Mouse (Mus musculus): ENCODE measurements around the gene Stag2. TPM values are rescaled to one million over a fixed set of nuclear protein-coding genes. Genes with fewer than 3 reads are reported as not detected.

The Stag2 gene
- polyA plus RNA-seq, 1 experiment from 2014 or later, result 56.2 TPM

DNA sequence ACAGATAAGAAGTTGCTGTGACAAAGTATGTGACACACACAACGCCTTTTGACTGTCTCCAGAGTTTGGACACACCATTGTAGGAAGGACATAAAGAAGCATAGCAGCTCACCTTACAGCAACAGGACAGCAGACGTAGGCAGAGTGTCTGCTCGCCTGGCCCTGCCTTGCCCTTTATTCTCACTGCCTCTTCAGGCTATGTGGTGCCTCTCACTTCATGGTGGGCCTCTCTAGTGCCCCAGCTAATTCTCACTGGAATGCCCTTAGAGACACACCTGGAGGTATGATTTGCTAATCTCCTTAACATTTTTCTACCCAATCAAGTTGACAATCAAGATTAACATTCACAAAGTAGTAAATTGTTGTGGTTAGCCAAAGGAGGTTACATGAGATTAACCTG lies 38.5 kb downstream of the Stag2 start:
- no peaks in the 10 kb centered on the region for H3K9me3 ChIP-seq (ENCODE audit: control insufficient read depth, low read length)
- ATAC-seq (ENCODE audit: low read depth) (peak; percentile 65; the same call in 1 of the 2 replicates), DNase-seq (ENCODE audit: low spot score) (peak; percentile 4)
- H3K36me3 ChIP-seq (ENCODE audit: control insufficient read depth, insufficient read depth, low read length), result no peaks in the 10 kb centered on the region
- no peak overlapping the region for H3K4me3 ChIP-seq (ENCODE audit: low read depth, low read length)
- H3K27me3 ChIP-seq (replicated peaks; ENCODE audit: control insufficient read depth, insufficient read depth, low read length), result no peaks in the 10 kb centered on the region
- H3K4me1 ChIP-seq (ENCODE audit: control insufficient read depth, insufficient read depth, low read length), result no peaks in the 10 kb centered on the region
- H3K4me2 ChIP-seq (ENCODE audit: low read depth, low read length), result no peak overlapping the region
- WGBS, result 53% methylated on average over 3 of the region's 3 CpGs
- H3K9ac ChIP-seq (ENCODE audit: low read depth, low read length), result no peak overlapping the region
- no peak overlapping the region for H3K27ac ChIP-seq (replicated peaks; ENCODE audit: low read depth, low read length)

DNA sequence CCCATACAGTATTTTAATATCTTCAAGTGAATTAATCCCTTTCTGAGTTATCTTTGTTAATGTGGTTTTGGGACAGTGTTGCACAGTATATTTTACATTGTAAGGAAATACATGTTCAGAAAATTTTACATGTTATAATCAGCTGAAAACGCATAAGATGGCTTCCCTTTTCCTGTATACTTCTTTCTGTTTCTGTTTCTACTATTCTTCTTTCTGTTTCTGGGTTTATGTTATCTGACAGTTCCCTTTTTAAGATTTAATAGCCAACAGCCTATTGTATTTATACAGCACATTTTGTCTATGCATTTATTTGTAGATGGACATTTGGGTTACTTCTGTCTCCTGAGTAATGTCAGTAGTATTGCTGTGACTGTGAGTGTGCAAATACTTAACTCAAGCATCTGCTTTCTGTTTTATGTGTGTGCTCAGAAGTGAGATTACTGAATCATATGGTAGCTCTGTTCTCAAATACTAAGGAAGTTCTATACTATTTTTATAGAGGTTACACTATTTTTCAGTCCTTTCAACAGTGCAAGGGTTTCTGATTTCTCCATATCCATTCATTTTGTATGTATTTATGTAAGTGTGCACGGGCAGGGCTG lies 39.8 kb downstream of the Stag2 start:
- Histone ChIP-seq H3K36me3 (ENCODE audit: control insufficient read depth, insufficient read depth, low read length) (no peaks in the 10 kb centered on the region), H3K4me2 (ENCODE audit: low read depth, low read length) (no peak overlapping the region), H3K4me1 (ENCODE audit: control insufficient read depth, insufficient read depth, low read length) (no peaks in the 10 kb centered on the region), H3K27ac (replicated peaks; ENCODE audit: low read depth, low read length) (no peak overlapping the region), H3K9me3 (ENCODE audit: control insufficient read depth, low read length) (no peaks in the 10 kb centered on the region), H3K27me3 (replicated peaks; ENCODE audit: control insufficient read depth, insufficient read depth, low read length) (no peaks in the 10 kb centered on the region), H3K4me3 (ENCODE audit: low read depth, low read length) (no peak overlapping the region), H3K9ac (ENCODE audit: low read depth, low read length) (no peak overlapping the region)
- WGBS, result 80% methylated on average over 2 of the region's 2 CpGs
- DNase-seq (ENCODE audit: low spot score) (no peak), ATAC-seq (ENCODE audit: low read depth) (no peak)

DNA sequence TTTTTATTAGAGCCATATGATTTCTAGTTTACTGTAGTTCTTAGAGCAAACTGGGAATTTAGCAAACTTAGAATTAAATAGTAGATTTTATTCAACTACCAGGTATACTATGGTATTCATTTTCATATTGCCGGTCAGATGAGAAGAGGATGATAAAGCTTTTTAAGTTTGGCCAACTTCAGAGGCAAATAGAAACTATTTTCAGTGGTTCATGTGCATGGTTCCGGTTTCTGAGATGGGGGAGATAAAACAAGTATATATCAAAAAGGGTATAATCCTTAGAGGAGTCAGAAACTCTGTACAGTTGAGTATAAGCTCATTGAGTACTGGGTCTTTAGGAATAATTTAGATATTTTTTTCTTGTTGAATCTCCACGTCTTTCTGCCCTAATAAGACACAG lies 45.5 kb downstream of the Stag2 start:
- H3K36me3 ChIP-seq (ENCODE audit: control insufficient read depth, insufficient read depth, low read length), result no peaks in the 10 kb centered on the region
- no peaks in the 10 kb centered on the region for H3K27me3 ChIP-seq (replicated peaks; ENCODE audit: control insufficient read depth, insufficient read depth, low read length)
- H3K27ac ChIP-seq (replicated peaks; ENCODE audit: low read depth, low read length), result no peak overlapping the region
- no peaks in the 10 kb centered on the region for H3K9me3 ChIP-seq (ENCODE audit: control insufficient read depth, low read length)
- no peak for DNase-seq (ENCODE audit: low spot score)
- no peak overlapping the region for H3K4me2 ChIP-seq (ENCODE audit: low read depth, low read length)
- 80% methylated on average over 3 of the region's 3 CpGs for WGBS
- H3K4me1 ChIP-seq (ENCODE audit: control insufficient read depth, insufficient read depth, low read length), result no peaks in the 10 kb centered on the region
- H3K9ac ChIP-seq (ENCODE audit: low read depth, low read length), result no peak overlapping the region
- no peak for ATAC-seq (ENCODE audit: low read depth)
- H3K4me3 ChIP-seq (ENCODE audit: low read depth, low read length), result no peak overlapping the region

DNA sequence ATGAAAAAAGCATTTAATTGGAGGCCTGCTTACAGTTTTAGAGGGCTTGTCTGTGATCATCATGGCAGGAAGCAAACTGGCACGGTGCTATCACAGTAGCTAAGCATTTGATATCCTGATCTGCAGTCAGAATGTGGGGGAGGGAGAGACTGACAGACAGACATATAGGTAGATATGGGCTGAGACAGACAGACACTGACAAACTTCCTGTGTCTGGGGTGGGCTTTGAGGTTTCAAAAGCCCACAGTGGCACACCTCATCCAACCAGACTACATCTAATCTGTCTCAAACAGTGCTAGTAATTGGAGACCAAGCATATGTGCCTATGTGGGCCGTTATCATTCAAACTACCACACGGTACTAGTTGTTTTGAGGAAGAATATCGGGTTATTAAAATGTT lies 53.4 kb downstream of the Stag2 start:
- no peaks in the 10 kb centered on the region for H3K4me1 ChIP-seq (ENCODE audit: control insufficient read depth, insufficient read depth, low read length)
- no peaks in the 10 kb centered on the region for H3K27me3 ChIP-seq (replicated peaks; ENCODE audit: control insufficient read depth, insufficient read depth, low read length)
- DNase-seq (ENCODE audit: low spot score) (no peak), ATAC-seq (ENCODE audit: low read depth) (no peak)
- no peak overlapping the region for H3K9ac ChIP-seq (ENCODE audit: low read depth, low read length)
- WGBS, result 91% methylated on average over 4 of the region's 4 CpGs
- no peak overlapping the region for H3K27ac ChIP-seq (replicated peaks; ENCODE audit: low read depth, low read length)
- no peak overlapping the region for H3K4me2 ChIP-seq (ENCODE audit: low read depth, low read length)
- peaks cover 5% of the 10 kb centered on the region; the same call in 1 of the 2 replicates for H3K36me3 ChIP-seq (ENCODE audit: control insufficient read depth, insufficient read depth, low read length)
- H3K4me3 ChIP-seq (ENCODE audit: low read depth, low read length), result no peak overlapping the region
- H3K9me3 ChIP-seq (ENCODE audit: control insufficient read depth, low read length), result no peaks in the 10 kb centered on the region

DNA sequence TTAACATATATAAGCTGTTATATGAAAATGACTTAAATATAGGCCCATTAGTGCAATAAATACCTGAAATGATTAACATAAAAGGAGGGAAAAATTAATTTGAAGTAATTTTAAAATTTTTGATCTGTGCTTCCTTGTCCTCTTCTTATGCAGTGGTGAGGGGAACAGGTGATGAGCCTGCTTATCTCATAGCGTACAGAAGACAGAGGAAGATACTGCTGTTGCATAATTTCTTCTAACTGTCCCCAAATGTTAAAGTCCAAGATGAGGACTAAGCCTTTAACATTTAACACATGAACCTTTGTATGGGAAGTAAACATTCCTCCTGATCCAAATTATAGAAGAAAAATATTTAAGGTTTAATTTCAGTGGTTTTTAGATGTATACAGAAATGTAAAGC lies 66.6 kb downstream of the Stag2 start:
- H3K27ac ChIP-seq (replicated peaks; ENCODE audit: low read depth, low read length), result no peak overlapping the region
- DNase-seq (ENCODE audit: low spot score) (no peak), ATAC-seq (ENCODE audit: low read depth) (no peak)
- WGBS, result 82% methylated on average over 1 of the region's 1 CpGs
- H3K9me3 ChIP-seq (ENCODE audit: control insufficient read depth, low read length), result no peaks in the 10 kb centered on the region
- no peaks in the 10 kb centered on the region for H3K36me3 ChIP-seq (ENCODE audit: control insufficient read depth, insufficient read depth, low read length)
- no peaks in the 10 kb centered on the region for H3K4me1 ChIP-seq (ENCODE audit: control insufficient read depth, insufficient read depth, low read length)
- no peak overlapping the region for H3K4me3 ChIP-seq (ENCODE audit: low read depth, low read length)
- no peaks in the 10 kb centered on the region for H3K27me3 ChIP-seq (replicated peaks; ENCODE audit: control insufficient read depth, insufficient read depth, low read length)
- H3K9ac ChIP-seq (ENCODE audit: low read depth, low read length), result no peak overlapping the region
- H3K4me2 ChIP-seq (ENCODE audit: low read depth, low read length), result no peak overlapping the region

DNA sequence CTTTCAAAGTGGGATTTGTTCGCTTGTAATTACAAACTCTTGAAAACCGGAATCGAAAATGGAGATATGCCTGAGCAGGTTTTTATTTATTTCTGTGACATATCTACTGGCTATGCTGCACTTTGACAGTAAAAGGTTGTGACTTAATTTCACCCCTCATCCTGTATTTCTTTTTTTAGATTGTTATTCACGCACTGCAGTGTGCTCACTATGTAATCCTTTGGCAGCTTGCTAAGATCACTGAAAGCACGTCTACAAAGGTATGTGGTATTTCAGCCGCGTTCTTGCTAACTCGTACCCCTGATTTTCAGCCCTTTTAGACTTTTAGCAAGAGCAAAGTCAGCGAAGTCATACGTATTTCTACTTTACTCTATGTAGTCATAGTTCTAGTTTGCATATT lies 101.2 kb downstream of the Stag2 start:
- WGBS, result 87% methylated on average over 10 of the region's 10 CpGs
- H3K27ac ChIP-seq (replicated peaks; ENCODE audit: low read depth, low read length), result no peak overlapping the region
- no peak for DNase-seq (ENCODE audit: low spot score)
- H3K9me3 ChIP-seq (ENCODE audit: control insufficient read depth, low read length), result no peaks in the 10 kb centered on the region
- H3K36me3 ChIP-seq (ENCODE audit: control insufficient read depth, insufficient read depth, low read length), result 0 out of 2 replicates have a peak, but pooled peaks cover 4% of the 10 kb centered on the region
- no peaks in the 10 kb centered on the region for H3K27me3 ChIP-seq (replicated peaks; ENCODE audit: control insufficient read depth, insufficient read depth, low read length)
- H3K4me2 ChIP-seq (ENCODE audit: low read depth, low read length), result no peak overlapping the region
- ATAC-seq (ENCODE audit: low read depth), result no peak
- H3K9ac ChIP-seq (ENCODE audit: low read depth, low read length), result no peak overlapping the region
- H3K4me3 ChIP-seq (ENCODE audit: low read depth, low read length), result no peak overlapping the region
- no peaks in the 10 kb centered on the region for H3K4me1 ChIP-seq (ENCODE audit: control insufficient read depth, insufficient read depth, low read length)

DNA sequence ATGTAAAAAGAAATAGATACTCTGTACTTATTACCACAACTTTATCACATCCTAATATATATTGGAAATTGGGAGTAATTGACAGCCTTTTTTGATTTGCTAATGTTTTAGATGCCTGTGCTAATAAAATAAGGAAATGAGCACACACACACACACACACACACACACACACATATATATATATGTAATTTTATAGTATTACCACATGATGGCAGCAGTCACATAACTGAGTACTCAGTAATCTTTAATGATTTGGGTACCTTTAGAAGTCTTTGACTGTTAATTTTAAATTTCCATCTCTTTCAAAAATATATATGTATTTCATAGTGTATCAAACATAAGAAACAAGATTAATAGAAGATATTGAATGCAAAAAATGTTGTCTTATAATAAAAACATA lies 123.6 kb downstream of the Stag2 start:
- no peaks in the 10 kb centered on the region for H3K9me3 ChIP-seq (ENCODE audit: control insufficient read depth, low read length)
- DNase-seq (ENCODE audit: low spot score) (peak; percentile 21), ATAC-seq (ENCODE audit: low read depth) (no peak)
- no peak overlapping the region for H3K4me2 ChIP-seq (ENCODE audit: low read depth, low read length)
- no peak overlapping the region for H3K4me3 ChIP-seq (ENCODE audit: low read depth, low read length)
- no peak overlapping the region for H3K27ac ChIP-seq (replicated peaks; ENCODE audit: low read depth, low read length)
- H3K9ac ChIP-seq (ENCODE audit: low read depth, low read length), result no peak overlapping the region
- H3K36me3 ChIP-seq (ENCODE audit: control insufficient read depth, insufficient read depth, low read length), result no peaks in the 10 kb centered on the region
- no peaks in the 10 kb centered on the region for H3K27me3 ChIP-seq (replicated peaks; ENCODE audit: control insufficient read depth, insufficient read depth, low read length)
- no peaks in the 10 kb centered on the region for H3K4me1 ChIP-seq (ENCODE audit: control insufficient read depth, insufficient read depth, low read length)

DNA sequence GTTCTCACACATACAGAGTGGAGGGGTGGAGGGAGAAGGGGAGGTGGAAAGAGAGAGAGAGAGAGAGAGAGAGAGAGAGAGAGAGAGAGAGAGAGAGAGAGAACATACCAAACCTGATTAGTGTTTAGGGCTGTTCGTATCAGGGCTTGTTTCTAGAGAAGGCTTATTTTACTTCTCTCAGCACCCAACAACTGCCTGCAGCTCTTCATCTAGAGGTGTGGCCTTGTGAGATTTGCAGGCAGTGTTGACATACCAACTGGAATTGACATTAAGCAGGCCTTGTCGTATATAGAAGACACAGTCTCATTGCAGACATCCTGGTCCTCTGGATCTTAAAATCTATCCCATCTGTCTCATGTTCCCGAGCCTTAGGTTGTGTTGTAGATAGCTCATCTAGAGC lies 141.1 kb downstream of the Stag2 start:
- Histone ChIP-seq H3K9me3 (ENCODE audit: control insufficient read depth, low read length) (no peaks in the 10 kb centered on the region), H3K4me2 (ENCODE audit: low read depth, low read length) (no peak overlapping the region), H3K4me1 (ENCODE audit: control insufficient read depth, insufficient read depth, low read length) (no peaks in the 10 kb centered on the region), H3K4me3 (ENCODE audit: low read depth, low read length) (no peak overlapping the region), H3K9ac (ENCODE audit: low read depth, low read length) (no peak overlapping the region), H3K36me3 (ENCODE audit: control insufficient read depth, insufficient read depth, low read length) (no peaks in the 10 kb centered on the region), H3K27me3 (replicated peaks; ENCODE audit: control insufficient read depth, insufficient read depth, low read length) (no peaks in the 10 kb centered on the region), H3K27ac (replicated peaks; ENCODE audit: low read depth, low read length) (no peak overlapping the region)
- WGBS, result 51% methylated on average over 3 of the region's 3 CpGs
- ATAC-seq (ENCODE audit: low read depth), result no peak
- no peak for DNase-seq (ENCODE audit: low spot score)

DNA sequence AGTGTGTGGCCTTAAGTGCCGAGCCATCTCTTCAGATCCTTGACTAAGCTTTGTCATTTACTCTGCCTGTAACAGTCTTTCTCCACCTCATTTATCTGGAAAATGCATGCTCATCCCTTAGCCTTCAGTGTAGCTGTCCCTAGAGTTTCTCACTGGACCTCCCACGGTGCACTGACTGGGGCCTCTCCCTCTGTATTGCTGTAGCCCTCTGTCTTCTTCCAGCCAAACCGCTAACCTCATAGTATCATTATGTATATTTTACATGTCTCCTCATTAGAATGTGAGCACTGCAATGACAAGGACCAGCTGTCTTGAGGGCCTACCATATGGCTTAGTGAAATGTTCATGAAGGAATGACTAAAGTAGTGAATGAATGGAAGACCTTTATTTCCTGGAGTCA lies 166.1 kb downstream of the Stag2 start:
- WGBS, result 74% methylated on average over 3 of the region's 3 CpGs
- DNase-seq (ENCODE audit: low spot score), result no peak
- Histone ChIP-seq H3K4me1 (ENCODE audit: control insufficient read depth, insufficient read depth, low read length) (no peaks in the 10 kb centered on the region), H3K27ac (replicated peaks; ENCODE audit: low read depth, low read length) (no peak overlapping the region), H3K36me3 (ENCODE audit: control insufficient read depth, insufficient read depth, low read length) (no peaks in the 10 kb centered on the region), H3K4me3 (ENCODE audit: low read depth, low read length) (no peak overlapping the region), H3K9ac (ENCODE audit: low read depth, low read length) (no peak overlapping the region), H3K27me3 (replicated peaks; ENCODE audit: control insufficient read depth, insufficient read depth, low read length) (no peaks in the 10 kb centered on the region), H3K4me2 (ENCODE audit: low read depth, low read length) (no peak overlapping the region), H3K9me3 (ENCODE audit: control insufficient read depth, low read length) (no peaks in the 10 kb centered on the region)
- ATAC-seq (ENCODE audit: low read depth), result no peak

Measured in embryonic facial prominence, embryonic 14.5 days (tissue).